Mouse (Mus musculus) heart, adult 2 months (tissue): Measurements from ENCODE around the gene Atp5h.

Source experiments
- CTCF ChIP-seq: fragments of 200-600 bp; IDR thresholded peaks from 2 replicates; pipeline ENCODE4 v1.8.1; 2022; ENCODE audit warnings: antibody characterized with exemption, mild to moderate bottlenecking, moderate library complexity
- EP300 ChIP-seq: fragments of 200-500 bp; IDR thresholded peaks from 2 replicates; pipeline ENCODE4 v1.6.1; 2011; ENCODE audit warnings: low read depth, low read length, control low read depth; ENCODE audit not compliant: insufficient read depth
- POLR2A ChIP-seq: fragments of 200-500 bp; IDR thresholded peaks from 2 replicates; pipeline ENCODE4 v1.6.1; 2011; ENCODE audit warnings: mild to moderate bottlenecking, low read depth, low read length, control low read depth; ENCODE audit not compliant: insufficient read depth

DNA sequence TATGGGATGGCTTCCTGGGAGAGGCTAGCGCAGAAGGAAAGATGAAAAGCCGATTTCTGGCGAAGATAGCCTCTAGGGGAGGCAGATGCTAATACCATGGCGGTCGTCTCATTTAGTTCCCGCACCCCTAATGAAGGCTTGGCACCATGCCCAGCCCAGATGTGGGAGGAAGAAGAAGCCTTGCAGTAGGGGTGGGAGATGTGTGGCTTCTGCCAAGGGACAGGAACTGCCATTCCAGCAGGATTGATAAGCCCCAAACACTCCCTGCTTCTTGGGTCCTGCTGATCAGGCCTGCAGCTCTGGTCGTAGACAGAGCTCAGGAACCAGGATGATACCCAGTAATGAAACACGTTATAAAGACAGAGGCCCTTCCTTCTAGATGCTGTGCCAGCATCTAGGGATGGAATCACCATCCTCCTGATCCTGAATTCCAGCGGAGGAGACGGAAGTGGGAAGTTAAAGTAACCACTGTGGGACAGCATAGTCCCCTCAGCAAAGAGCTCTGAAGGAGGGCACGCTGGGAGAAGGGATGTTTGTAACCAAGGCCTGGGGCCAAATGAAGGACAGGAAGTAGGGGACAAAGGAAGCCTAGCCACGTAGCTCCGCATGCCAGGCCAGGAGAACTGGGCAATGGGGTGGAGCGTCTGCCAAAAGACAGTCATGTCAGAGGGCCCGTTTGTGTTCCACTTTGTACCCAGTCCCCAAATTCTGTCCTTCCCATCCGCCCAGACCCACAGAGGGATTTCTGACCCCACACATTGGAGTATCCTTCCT, 35.9 kb downstream of the Atp5h start:
- no peak for TF ChIP-seq CTCF
- TF ChIP-seq POLR2A: no peak
- no peak for TF ChIP-seq EP300
